Comparison of ENCODE assay signal across 8 mouse cellular contexts in genomic region chr15:79686046-79686869, GRCm38 (mm10). TPM values are rescaled to one million over a fixed set of nuclear protein-coding genes. Genes with fewer than 3 reads are reported as not detected.
A peak's percentile ranks its signal among the peaks of the same experiment; 100 is the strongest.
DNase-seq lines count a peak whose midpoint lies in the region; ATAC-seq and TF ChIP-seq lines count a peak whose summit lies in the region.

No protein-coding gene starts in this region.

- peak overlapping the region; percentile 47 for H3K27ac ChIP-seq in heart, embryonic 11.5 days (ENCODE audit: low read depth, low read length)
- no peak overlapping the region for H3K27ac ChIP-seq in forebrain, embryonic 16.5 days (ENCODE audit: low read length)
- peak overlapping the region; percentile 99 for H3K27ac ChIP-seq in liver, postnatal 0 days (ENCODE audit: low read depth)

- WGBS in heart, embryonic 11.5 days (ENCODE audit: insufficient replicate concordance) = 6% methylated on average over 15 of the region's 15 CpGs
- WGBS in forebrain, embryonic 16.5 days = 16% methylated on average over 15 of the region's 15 CpGs
- 6% methylated on average over 15 of the region's 15 CpGs for WGBS in liver, postnatal 0 days (ENCODE audit: insufficient replicate concordance)

- peak overlapping the region; percentile 69 for H3K4me3 ChIP-seq in heart, embryonic 11.5 days (ENCODE audit: low read depth, low read length)
- H3K4me3 ChIP-seq in E14TG2a.4 (replicated peaks; ENCODE audit: low read length) = peak overlapping the region; percentile 93
- peak overlapping the region; percentile 93 for H3K4me3 ChIP-seq in forebrain, embryonic 16.5 days (replicated peaks; ENCODE audit: low read length)
- peak overlapping the region; percentile 88 for H3K4me3 ChIP-seq in liver, postnatal 0 days (ENCODE audit: low read depth, low read length)

- H3K4me1 ChIP-seq in heart, embryonic 11.5 days (ENCODE audit: control insufficient read depth, insufficient read depth, low read length) = peaks cover 58% of the 10 kb centered on the region
- H3K4me1 ChIP-seq in E14TG2a.4 (replicated peaks; ENCODE audit: low read depth, low read length) = peaks cover 75% of the 10 kb centered on the region
- H3K4me1 ChIP-seq in forebrain, embryonic 16.5 days (replicated peaks; ENCODE audit: control insufficient read depth, insufficient read depth, low read length) = peaks cover 49% of the 10 kb centered on the region
- H3K4me1 ChIP-seq in liver, postnatal 0 days (ENCODE audit: insufficient read depth) = peaks cover 58% of the 10 kb centered on the region

- H3K27me3 ChIP-seq in heart, embryonic 11.5 days (ENCODE audit: control insufficient read depth, insufficient read depth, low read length) = no peaks in the 10 kb centered on the region
- H3K27me3 ChIP-seq in E14TG2a.4 (ENCODE audit: insufficient read depth, low read length) = no peaks in the 10 kb centered on the region
- no peaks in the 10 kb centered on the region for H3K27me3 ChIP-seq in forebrain, embryonic 16.5 days (replicated peaks; ENCODE audit: control insufficient read depth, insufficient read depth, low read length)
- no peaks in the 10 kb centered on the region for H3K27me3 ChIP-seq in liver, postnatal 0 days (ENCODE audit: insufficient read depth, low read length)

- peak; percentile 62; the same call in 1 of the 2 replicates for TF ChIP-seq EP300 in liver, postnatal 0 days (IDR thresholded peaks at IDR 0.05; ENCODE audit: low read depth)

- H3K9me3 ChIP-seq in heart, embryonic 11.5 days (replicated peaks; ENCODE audit: control insufficient read depth, low read length) = no peaks in the 10 kb centered on the region
- no peaks in the 10 kb centered on the region for H3K9me3 ChIP-seq in E14TG2a.4 (ENCODE audit: low read length)
- no peaks in the 10 kb centered on the region for H3K9me3 ChIP-seq in forebrain, embryonic 16.5 days (ENCODE audit: control insufficient read depth, low read length)
- no peaks in the 10 kb centered on the region for H3K9me3 ChIP-seq in liver, postnatal 0 days (ENCODE audit: low read length)

- ATAC-seq in heart, embryonic 11.5 days (replicated peaks; ENCODE audit: insufficient number of reproducible peaks, low FRiP score, low TSS enrichment) = no peak
- no peak for ATAC-seq in forebrain, embryonic 16.5 days
- no peak for ATAC-seq in liver, postnatal 0 days

- no peak for DNase-seq in heart, postnatal 36 days
- no peak for DNase-seq in liver, postnatal 0 days
- no peak for DNase-seq in left cerebral cortex, postnatal 4 days
- DNase-seq in B cell, adult 2 months = no peak
- no peak for DNase-seq in ovary, postnatal 10 days (ENCODE audit: low spot score)

- H3K9ac ChIP-seq in heart, embryonic 11.5 days (ENCODE audit: low read depth, low read length) = peak overlapping the region; percentile 87
- peak overlapping the region; percentile 93 for H3K9ac ChIP-seq in forebrain, embryonic 16.5 days (replicated peaks; ENCODE audit: low read depth, low read length)
- peak overlapping the region; percentile 98 for H3K9ac ChIP-seq in liver, postnatal 0 days (replicated peaks)

- TF ChIP-seq CTCF in E14TG2a.4 (conservative IDR thresholded peaks at IDR 0.05; ENCODE audit: low read length) = no peak
- no peak for TF ChIP-seq CTCF in liver, postnatal 0 days (IDR thresholded peaks at IDR 0.05; ENCODE audit: low read depth)

- no peaks in the 10 kb centered on the region for H3K36me3 ChIP-seq in heart, embryonic 11.5 days (ENCODE audit: control insufficient read depth, insufficient read depth, low read length)
- peaks cover 46% of the 10 kb centered on the region for H3K36me3 ChIP-seq in E14TG2a.4 (ENCODE audit: insufficient read depth, low read length)
- H3K36me3 ChIP-seq in forebrain, embryonic 16.5 days (ENCODE audit: control insufficient read depth, insufficient read depth) = no peaks in the 10 kb centered on the region
- no peaks in the 10 kb centered on the region; the same call in 1 of the 2 replicates for H3K36me3 ChIP-seq in liver, postnatal 0 days (replicated peaks; ENCODE audit: insufficient read depth, low read length)

- intact Hi-C loops in heart, postnatal 36 days (cut with DNase I) = loop anchor here (2.0 kb wide), 3 partner anchors 15 to 49 kb away; partner anchors contain the start of genes Cby1, Fam227a and Tomm22
- intact Hi-C loops in left cerebral cortex, postnatal 4 days (cut with DNase I) = no loop called here

- peak overlapping the region; percentile 92 for H3K4me2 ChIP-seq in heart, embryonic 11.5 days
- peak overlapping the region; percentile 92 for H3K4me2 ChIP-seq in forebrain, embryonic 16.5 days (ENCODE audit: low read length)
- peak overlapping the region; percentile 92 for H3K4me2 ChIP-seq in liver, postnatal 0 days (ENCODE audit: low read depth, low read length)

RNA-seq across cellular contexts. Expression of gene Josd1, which starts 1.5 kb away (rescaled TPM):
- polyA plus RNA-seq in heart, embryonic 11.5 days (2014; fragmentation: Nextera tagmentation; extraction: Ambion mirVana) = 10.9 and 15.3 TPM in 2 replicates
- total RNA-seq in heart, postnatal 36 days (2021) = 10 to 100 TPM; 24.2 to 25.0 TPM
- 24.5 and 25.2 TPM in 2 replicates for polyA plus RNA-seq in forebrain, embryonic 16.5 days (2015; fragmentation: Nextera tagmentation; extraction: Ambion mirVana)
- polyA plus RNA-seq in liver, postnatal 0 days (2015; fragmentation: Nextera tagmentation; extraction: Ambion mirVana) = 13.3 and 13.9 TPM in 2 replicates
- total RNA-seq in left cerebral cortex, postnatal 4 days (2021) = 10 to 100 TPM; 31.2 to 32.0 TPM

RNA-seq across cellular contexts. Expression of gene Gtpbp1, which starts 4.4 kb away (rescaled TPM):
- 22.7 and 26.3 TPM in 2 replicates for polyA plus RNA-seq in heart, embryonic 11.5 days (2014; fragmentation: Nextera tagmentation; extraction: Ambion mirVana)
- total RNA-seq in heart, postnatal 36 days (2021) = 10 to 100 TPM; 27.2 to 28.4 TPM
- polyA plus RNA-seq in forebrain, embryonic 16.5 days (2015; fragmentation: Nextera tagmentation; extraction: Ambion mirVana) = 55.7 and 56.5 TPM in 2 replicates
- 14.8 and 16.8 TPM in 2 replicates for polyA plus RNA-seq in liver, postnatal 0 days (2015; fragmentation: Nextera tagmentation; extraction: Ambion mirVana)
- 10 to 100 TPM; 62.4 to 62.9 TPM for total RNA-seq in left cerebral cortex, postnatal 4 days (2021)

RNA-seq across cellular contexts. Expression of gene Tomm22, which starts 15.6 kb away (rescaled TPM):
- 260 and 273 TPM in 2 replicates for polyA plus RNA-seq in heart, embryonic 11.5 days (2014; fragmentation: Nextera tagmentation; extraction: Ambion mirVana)
- total RNA-seq in heart, postnatal 36 days (2021) = 100 to 1,000 TPM; 110 to 120 TPM
- 249 and 262 TPM in 2 replicates for polyA plus RNA-seq in forebrain, embryonic 16.5 days (2015; fragmentation: Nextera tagmentation; extraction: Ambion mirVana)
- 123 and 126 TPM in 2 replicates for polyA plus RNA-seq in liver, postnatal 0 days (2015; fragmentation: Nextera tagmentation; extraction: Ambion mirVana)
- 100 to 1,000 TPM; 109 to 110 TPM for total RNA-seq in left cerebral cortex, postnatal 4 days (2021)

RNA-seq across cellular contexts. Expression of gene Cby1, which starts 27.3 kb away (rescaled TPM):
- polyA plus RNA-seq in heart, embryonic 11.5 days (2014; fragmentation: Nextera tagmentation; extraction: Ambion mirVana) = 38.2 and 45.4 TPM in 2 replicates
- total RNA-seq in heart, postnatal 36 days (2021) = 10 to 100 TPM; 21.3 to 23.5 TPM
- polyA plus RNA-seq in forebrain, embryonic 16.5 days (2015; fragmentation: Nextera tagmentation; extraction: Ambion mirVana) = 116 and 117 TPM in 2 replicates
- 8.5 and 8.8 TPM in 2 replicates for polyA plus RNA-seq in liver, postnatal 0 days (2015; fragmentation: Nextera tagmentation; extraction: Ambion mirVana)
- total RNA-seq in left cerebral cortex, postnatal 4 days (2021) = 10 to 100 TPM; 55.6 to 60.1 TPM

RNA-seq across cellular contexts. Expression of gene Fam227a, which starts 27.5 kb away (rescaled TPM):
- 0.87 and 1.7 TPM in 2 replicates for polyA plus RNA-seq in heart, embryonic 11.5 days (2014; fragmentation: Nextera tagmentation; extraction: Ambion mirVana)
- total RNA-seq in heart, postnatal 36 days (2021) = 1 to 10 TPM in 1 of 2 experiments, under 1 TPM in 1; 0.78 to 1.7 TPM
- polyA plus RNA-seq in forebrain, embryonic 16.5 days (2015; fragmentation: Nextera tagmentation; extraction: Ambion mirVana) = 3.9 and 4.5 TPM in 2 replicates
- polyA plus RNA-seq in liver, postnatal 0 days (2015; fragmentation: Nextera tagmentation; extraction: Ambion mirVana) = 0.13 and 0.18 TPM in 2 replicates
- total RNA-seq in left cerebral cortex, postnatal 4 days (2021) = 10 to 100 TPM; 13.5 to 17.2 TPM
